Mouse (Mus musculus) c-Kit-negative CD71-positive TER-119-positive erythroid progenitor cells, embryonic 14.5 days (primary cell): ENCODE measurements around the gene Sugp1.
"Not testable (repeated sequence)": the region's sequence is repeated elsewhere in the genome, so short reads cannot be mapped to it uniquely, and the experiment has no call there.

ENCODE experiments used
- DNase-seq: peaks from one replicate; pipeline ENCODE4 v3.0.0-alpha.2; 2013; ENCODE audit warnings: low read depth, low spot score

Sugp1 gene

DNA sequence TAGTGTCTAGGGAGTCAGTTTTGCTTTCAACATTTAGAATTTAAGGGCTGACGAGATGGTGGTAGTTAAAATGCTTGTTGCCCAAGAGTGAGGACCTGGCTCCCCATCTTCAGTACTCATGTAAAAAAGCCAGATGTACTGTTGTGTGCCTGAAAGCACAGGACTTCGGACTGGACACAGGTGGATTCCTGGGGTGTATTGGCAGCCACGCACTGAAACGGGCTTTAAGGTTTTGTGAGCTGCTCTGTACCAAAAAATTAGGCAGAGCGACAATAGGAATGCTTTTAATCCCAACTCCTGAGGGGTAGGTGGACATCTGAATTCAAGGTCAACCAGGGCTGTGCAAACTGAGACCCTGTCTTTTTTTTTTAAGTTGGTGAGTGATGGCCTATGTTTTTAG, 1.4 kb downstream of the Sugp1 start:
- no peak for DNase-seq

DNA sequence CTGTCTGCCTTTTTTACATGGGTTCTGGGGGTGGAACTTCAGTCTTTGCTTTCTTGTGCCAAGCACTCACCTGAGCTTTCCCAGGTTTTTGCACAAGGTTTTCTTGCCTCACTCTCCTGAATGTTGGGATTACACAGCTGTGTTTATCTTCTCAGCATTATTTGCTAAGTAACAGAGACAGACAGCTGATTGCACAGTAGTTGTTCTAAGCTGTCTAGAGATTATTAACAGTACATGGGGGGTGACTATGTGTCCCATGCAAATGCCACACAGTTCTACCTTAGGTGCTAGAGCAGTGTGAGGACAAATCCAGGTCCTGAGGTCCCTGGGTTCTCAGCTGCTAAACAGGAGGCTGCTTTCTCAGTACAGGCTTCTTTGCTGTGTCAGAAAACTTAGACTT, 7.0 kb downstream of the Sugp1 start:
- DNase-seq: no peak

DNA sequence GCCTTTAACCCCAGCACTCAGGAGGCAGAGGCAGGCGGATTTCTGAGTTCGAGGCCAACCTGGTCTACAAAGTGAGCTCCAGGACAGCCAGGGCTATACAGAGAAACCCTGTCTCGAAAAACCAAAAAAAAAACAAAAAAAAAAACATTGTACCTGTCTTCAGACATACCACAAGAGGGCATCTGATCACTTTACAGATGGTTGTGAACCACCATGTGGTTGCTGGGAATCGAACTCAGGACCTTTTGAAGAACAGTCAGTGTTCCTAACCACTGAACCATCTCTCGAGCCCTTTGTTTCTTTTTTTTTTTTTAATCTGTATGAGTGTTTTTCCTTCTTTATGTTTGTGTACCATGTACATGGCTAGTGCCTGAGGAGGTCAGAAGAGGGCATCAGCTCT, 7.8 kb downstream of the Sugp1 start:
- not testable (repeated sequence) for DNase-seq

DNA sequence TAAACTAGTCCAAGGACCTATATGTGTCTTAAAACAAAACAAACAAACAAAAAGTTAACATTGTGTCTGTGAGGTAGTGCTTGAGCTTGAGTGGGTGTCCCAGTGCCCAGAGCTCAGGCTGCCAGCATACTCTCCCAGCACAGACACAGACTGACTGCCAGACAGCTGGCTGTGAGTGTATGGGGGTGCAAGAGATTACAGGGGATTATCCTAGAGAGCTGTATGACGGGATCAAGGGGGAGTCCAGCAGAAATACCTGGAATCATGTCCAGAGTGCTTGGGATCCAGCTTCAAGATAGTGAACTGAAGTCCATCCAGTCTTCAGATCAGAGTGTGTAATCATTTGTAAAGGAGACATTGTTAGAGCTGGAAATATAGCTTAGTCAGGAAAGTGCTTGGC, 15.1 kb downstream of the Sugp1 start:
- DNase-seq: no peak

DNA sequence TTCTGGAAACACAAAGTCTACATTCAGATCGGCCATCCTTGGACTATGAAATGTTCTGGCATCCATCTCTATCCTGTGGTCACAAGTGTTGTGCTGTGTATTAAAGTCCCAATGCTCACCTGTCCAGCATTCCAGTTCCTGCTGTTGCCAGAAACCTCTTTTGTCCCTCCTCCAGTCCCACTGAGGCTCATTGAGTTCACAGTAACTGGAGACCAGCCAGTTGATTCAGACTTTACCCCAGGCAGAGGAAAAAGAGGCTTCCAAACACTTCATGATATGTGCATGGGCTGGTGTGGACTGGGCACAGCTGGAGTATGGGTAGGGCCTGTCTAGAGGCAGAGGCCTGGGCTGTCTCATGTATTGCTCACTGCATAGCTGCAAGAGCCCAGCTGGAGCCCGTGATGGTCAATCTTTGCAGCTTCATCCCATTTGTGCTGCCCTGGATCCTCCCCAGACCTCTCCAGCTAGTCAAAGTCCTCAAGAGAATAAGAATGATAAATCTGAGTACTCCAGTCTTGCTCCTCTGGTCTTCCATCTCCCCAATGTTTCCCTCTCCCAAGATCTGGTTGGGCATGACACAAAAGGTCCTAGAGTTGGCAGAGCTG, 29.3 kb downstream of the Sugp1 start:
- no peak for DNase-seq

DNA sequence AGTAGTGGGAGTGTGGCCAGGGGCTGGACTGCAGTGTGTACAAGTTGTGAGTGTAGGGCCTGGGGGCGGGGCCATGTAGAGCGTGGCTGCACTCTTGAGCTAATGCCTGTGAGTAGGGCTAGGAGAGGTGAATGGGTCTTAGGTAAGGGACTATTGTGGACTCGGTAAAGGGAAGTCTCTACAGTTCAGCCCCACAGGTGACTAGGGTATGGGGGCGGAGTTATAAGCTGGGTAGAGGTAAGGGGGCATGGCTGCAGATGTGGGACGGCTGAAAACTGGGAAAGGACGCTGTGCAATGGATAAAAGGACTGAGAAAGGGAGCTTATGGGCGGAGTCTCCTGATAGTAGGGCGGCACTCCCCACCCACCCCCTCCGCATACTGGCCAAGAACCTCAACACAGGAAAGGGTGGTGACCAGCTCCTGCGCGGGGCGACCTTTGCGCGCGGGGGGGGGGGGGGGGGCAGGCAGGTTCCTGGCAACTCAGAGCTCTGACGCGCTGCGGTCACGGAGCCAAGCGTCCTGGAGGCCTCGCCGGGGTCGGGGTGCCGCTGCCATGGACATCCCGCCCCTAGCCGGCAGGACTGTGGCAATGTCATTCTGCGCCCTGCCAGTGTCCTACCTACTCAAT, 29.9 kb downstream of the Sugp1 start, which contains the start of gene Tm6sf2:
TSS of gene Tm6sf2 (plus strand) at position 484 of the 629 bp plus-strand sequence.
- no peak for DNase-seq

DNA sequence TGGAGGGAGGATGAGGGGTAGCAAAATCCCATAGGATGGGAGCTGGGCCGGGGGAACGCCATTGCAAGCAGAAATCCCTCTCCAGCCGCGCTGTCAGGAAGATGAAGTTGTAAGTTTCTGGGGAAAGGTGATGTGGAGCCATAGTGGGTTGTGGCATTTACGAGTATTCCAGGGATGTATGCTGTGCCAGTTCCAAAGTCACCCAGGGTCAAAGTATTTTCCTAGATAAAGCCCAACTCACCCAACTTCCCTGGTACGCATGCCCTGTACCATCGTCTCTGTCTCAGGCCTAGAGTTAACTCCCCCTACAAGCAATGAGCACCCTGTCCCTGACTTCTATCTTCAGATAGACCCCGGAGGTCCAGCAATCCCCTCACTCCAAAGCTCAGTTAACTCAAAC, 30.5 kb downstream of the Sugp1 start:
- no peak for DNase-seq

DNA sequence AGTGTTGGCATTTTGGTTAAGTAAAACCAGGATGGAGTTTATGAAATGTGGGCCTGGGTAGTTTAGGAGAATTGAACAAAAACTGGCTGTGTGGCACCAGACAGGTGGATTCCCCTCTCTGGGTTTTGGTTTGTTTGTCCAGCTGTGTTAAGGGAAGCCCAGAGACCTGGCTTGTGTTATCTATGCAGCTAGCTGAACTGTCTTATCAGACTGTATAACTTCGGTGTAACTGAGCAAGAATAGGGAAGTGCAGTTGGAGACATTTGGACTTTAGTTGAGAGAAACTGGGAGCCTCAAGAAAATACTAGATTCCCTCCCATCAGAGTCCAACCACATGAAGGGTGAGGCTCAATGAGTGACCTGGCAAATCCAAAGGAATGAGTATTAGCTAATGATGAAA, 31.1 kb downstream of the Sugp1 start:
- no peak for DNase-seq

DNA sequence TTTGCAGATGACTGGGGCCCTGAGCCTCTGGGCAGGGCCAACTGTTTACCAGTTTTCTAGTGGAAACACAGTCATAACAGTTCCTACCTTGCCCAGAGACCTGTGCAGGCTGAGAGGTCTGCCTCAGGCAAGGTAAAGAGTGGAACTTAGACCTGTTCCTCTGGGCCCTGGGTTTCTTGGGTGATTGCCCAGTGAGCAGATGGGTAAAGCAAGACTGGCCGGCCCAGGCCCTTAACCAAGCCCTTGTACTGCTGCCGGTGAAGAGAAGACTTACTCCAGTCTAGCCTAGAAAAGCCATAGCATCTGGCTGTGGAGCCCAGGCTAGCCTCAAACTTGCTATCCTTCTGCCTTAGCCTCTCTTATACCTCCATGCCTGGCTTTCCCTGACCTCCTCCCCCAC, 39.4 kb downstream of the Sugp1 start:
- no peak for DNase-seq

DNA sequence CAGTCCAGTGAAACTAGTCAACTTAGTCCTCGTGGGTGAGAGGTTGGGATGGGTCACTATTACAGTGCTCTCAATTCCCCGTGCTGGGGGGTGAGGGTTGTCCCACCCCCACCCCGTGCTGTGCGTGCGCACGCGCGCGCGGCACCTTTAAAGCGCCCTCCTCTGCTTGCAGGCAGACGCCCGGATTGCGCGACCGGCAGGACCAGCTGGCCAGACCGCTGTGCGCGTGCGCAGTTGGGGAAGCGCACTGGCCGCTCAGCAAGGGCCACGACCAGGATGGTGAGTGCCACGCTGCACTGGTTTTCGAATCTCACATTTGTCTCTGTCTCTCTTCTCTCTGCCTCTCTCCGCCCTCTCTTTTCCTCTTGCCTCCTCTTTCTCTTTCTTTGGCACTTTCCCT, 40.7 kb downstream of the Sugp1 start, which contains the start of gene Hapln4:
TSS of gene Hapln4 (plus strand) at position 173 of the 400 bp plus-strand sequence.
- DNase-seq: no peak

DNA sequence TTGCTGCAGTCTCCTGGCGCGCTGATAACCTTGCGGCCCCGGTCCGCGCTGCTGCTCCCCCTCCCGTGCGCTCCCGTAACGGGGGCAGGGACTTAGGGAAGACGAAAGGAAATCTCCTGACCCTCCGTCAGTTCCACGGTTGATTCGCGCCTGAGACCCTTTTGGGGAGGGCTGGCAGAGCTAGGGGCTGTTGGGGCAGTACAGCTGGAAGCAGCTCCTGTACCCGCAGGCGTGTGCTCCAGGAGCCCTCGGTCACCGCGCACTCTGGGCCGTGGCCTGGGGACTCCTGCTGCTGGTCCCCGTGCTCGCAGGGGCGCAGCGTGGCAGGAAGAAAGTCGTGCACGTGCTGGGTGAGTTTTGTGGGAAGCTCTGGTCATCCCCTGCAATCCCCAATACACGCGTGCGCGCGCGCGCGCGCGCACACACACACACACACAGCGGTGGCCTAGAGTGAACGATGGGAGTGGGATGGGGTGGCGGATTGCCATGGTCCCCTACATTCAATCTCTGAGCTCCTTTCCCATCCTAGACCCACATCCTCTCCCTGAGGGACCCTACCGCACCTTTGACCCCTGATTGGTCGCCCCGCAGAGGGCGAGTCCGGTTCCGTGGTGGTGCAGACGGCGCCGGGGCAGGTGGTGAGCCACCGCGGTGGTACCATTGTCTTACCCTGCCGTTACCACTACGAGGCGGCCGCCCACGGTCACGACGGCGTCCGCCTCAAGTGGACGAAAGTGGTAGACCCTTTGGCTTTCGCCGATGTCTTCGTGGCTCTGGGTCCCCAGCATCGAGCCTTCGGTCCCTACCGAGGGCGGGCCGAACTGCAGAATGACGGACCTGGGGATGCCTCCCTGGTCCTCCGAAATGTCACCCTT, 41.8 kb downstream of the Sugp1 start:
- no peak for DNase-seq

DNA sequence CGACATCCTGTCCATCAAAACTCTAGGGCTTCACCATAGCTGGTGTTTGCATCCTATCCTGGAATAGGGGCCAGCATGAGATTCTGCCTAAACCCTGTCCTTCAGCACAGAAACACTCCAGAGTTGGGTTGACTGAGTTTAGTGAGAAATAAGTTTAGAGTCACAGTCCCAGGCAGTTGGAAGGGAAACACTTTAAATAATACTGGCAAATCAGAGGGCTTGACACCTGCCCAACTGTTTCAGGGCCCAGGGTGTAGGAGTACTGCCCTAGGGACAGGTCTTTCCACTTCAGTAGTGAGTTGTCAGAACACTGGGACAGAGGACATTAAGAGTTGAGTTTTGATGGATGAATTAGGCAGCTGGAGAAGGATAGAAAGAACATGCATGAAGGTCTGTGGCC, 43.5 kb downstream of the Sugp1 start:
- DNase-seq: no peak

DNA sequence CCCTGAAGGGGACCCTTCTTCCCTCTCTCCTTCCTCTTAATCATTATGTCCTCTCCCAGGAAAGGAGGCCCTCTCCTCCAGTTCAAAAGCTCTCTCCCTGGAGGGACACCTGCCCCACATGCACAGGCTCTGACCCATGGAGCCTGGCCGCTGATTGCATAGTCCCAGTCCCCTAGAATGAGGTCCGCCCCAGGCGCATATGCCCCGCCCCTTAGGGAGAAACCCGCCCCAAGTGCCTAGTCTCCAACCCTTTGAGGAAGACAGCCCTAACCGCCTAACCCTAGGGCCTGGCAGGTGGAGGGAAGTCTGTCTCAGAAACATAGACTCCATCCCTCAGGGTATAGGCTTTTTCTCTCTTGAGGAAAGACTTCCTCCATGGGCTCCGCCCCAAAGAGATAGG, 44.6 kb downstream of the Sugp1 start:
- DNase-seq: no peak

DNA sequence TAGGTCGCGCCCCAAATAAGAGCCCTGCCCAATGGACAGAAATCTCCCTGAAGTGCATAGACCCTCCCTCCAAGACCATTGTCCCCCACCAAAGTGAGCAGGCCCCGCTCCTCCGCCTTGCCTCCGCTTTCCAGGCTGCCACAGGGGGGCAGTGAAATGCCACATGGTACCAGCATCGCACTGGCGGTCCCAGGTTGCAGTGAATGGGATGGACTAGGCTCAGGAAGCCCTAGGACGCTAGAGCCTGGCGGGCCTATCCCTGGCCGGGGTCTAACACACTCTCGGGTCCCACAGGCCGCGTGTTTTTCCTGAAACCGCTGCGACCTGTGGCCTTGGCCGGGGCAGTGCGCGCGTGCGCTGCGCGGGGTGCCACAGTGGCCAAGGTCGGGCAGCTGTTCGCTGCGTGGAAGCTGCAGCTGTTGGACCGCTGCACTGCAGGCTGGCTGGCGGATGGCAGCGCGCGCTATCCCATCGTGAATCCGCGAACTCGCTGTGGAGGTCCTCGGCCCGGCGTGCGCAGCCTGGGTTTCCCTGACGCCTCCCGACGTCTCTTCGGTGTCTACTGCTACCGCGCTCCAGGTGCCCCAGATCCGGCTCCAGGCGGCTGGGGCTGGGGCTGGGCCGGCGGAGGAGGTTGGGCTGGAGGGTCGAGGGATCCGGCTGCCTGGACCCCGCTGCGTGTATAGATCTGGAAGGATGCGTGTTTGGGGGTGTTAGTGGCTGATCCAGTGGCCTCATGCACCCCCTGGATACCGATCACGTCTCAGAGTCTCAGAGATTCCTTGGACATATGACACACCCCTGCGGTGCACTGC, 45.4 kb downstream of the Sugp1 start:
- no peak for DNase-seq

DNA sequence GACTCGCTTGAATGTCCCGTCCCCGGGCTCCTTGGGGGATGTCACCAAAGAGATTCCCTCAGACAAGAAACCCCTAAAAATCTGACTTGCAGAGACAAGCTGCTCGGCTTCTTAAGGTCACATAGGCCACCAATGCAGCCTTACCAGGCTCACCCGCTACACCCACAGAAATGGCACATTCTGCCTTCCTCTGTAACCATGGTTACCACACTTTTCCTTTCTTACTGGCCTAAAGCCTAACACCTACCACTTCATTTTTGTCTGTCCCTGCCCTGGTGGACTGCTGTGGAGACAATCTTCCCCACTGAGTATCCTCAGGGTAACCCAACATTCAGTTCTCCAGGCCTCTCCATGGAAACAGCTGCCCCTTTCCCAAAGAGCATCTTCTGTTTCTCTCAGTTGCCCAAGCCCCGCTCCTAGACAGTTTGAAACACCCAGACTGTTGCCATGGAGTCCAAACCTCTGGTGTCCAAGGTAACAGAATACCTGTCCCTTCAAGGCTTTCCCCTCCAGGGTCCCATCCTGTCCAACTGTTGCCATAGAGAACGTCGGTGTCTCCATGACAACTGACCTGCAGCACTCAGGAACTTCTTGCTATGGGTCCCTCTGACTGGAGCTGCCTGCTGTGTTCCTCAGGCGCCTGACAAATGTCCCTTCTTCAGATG, 46.8 kb downstream of the Sugp1 start:
- no peak for DNase-seq

DNA sequence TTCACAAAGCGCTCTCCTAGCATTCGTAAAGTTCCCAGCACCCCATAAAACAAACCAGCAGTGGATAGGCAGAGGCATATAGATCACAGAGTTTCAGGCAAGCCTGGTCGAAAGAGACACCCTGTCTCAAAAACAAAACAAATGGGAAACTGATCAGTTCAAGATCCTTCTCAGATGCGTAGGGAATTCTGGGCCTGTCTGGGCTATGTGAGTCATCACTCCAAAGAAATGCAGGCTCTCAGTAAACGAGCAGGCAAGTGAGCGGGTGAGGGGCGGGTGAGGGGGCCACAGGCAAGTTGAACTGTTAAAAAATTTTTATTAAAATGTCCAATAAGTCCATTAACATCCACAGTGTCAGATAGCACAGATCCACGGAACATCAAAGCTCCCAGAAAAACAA, 50.2 kb downstream of the Sugp1 start:
- DNase-seq: no peak

DNA sequence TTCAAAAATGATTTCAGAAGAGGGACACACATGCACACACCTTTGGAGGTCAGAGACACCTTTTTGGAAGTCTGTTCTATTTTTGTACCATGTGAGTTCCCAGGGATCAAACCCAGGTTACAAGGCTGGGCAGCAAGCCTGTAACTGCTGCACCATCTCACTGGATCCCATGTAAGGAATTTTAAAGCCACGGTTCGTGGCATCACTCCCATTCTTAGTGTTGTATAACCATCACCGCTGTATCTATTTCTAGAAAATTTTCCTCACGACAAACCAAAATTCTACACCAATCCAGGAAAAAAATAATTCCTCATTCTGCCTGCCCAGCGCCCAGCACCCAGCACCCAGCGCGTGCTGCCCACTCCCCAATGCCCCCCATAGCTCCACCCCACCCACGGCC, 56.7 kb downstream of the Sugp1 start:
- no peak for DNase-seq

DNA sequence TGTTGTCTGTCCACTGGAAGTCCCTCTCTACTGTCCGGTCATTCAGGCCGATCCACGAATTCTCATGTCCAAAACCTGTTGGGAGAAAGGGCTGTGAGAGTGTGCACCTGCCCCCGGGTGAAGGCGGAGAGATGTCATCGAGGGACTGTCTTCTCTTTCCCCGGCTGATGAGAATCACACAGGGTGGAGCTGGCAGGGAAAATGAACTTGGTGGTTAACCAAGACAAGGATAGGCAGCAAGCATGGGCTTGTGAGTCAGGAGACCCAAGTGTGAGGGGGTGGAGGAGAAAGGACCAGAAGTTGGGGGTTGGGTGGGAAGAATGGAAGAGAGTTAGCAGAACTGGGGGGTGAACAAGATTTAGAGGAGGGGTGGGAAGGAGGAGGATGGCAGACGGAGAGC, 57.6 kb downstream of the Sugp1 start:
- no peak for DNase-seq

DNA sequence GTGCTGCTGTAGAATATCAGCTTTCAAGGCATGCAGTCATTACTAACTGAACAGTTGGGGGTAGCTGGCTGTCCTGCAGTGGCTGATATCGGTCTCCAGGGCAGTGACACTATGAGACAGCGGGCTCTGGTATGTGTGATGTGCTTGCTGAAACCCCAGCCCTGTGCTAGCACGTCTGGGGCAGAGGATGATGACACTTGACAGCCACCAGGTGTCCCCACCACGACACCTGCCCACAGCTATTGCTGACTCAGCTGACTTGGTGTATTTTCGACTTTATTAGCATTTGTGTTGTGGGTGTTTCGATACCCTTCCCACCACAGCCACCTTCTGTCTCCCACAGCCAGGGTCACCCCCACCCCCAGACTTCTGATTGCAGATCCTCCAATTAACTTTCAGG, 61.9 kb downstream of the Sugp1 start:
- no peak for DNase-seq

DNA sequence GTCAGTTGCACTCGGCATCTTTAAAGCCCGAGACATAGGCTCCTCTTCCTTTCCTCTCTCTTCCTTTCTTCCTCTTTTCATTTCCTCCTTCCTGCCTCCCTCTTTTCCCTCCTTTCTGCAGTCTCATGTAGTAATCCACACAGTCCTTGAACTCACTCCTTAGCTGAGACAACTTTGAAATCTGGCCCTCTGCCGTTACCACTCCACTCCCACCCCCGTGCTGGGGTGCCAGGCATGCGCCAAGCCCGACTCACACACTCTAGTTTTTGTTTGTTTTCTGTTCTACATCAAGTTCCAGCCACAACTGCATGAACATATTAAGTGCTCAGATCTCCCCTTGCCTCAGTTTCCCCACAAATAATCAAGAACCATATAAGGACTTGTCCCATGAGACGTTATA, 62.3 kb downstream of the Sugp1 start:
- no peak for DNase-seq

DNA sequence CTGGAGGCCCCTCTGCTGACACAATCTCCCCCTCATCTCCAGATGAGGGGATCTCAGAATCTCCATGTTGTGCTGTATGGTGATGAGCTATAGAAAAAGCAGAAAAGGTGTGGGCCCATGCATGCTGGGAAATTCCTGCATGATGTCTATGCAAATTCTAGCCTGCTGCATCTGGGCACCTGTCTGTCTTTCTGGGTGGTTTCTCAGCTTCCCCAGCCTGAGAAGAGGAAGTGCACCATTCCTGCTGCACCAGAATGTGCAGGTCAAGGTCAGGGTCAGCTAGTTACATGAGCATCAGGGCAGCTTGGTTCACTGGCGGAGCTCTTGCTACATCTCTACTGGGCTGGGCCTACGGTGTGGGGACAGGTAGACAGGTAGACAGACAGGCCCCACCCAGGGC, 67.8 kb downstream of the Sugp1 start:
- DNase-seq: no peak
